Comparison of ENCODE assay signal across 11 mouse cellular contexts in the genomic region with DNA sequence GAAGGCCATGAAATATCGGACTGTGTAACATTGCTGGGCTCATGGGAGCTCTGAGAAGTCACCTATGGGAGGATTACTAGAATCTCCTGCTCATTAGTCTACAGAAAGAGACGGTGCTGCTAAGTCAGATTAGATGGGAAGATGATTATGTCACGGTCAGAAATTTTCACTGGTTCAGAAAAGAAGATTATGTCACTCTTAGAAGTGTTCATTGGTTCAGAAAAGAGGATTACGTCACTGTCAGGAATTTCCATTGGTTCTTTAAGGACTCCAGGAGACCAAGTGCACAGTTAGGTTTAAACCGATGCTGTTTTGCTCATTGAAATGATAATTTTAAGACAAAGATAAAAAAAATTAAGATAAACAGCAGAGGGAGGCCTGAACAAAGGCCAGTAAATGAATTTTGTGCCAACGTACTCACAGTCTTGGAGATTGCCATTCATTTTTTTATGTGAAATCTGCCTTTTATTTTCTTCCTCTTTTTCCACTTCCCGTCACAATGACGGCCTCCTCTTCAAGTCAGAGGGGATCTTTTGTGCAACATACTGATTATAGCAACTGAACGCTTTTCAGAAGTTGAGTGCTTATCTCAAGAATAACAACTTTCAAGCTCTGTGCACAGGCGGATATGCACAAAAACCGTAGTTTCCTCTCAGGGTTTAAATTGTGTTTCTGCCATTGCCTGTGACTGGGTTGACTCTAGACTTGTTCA.
DNase-seq lines count a peak whose midpoint lies in the region; ATAC-seq lines count a peak whose summit lies in the region.
"Had no signal": no experiment of that assay in that cellular context is flagged by ENCODE, and none has a peak within 500 bp of the region (broad histone marks: within the 10 kb centered on the region; RNA-seq: fewer than 3 reads in every experiment).

No protein-coding gene starts in this region.

- peak overlapping the region; percentile 7 for H3K4me2 ChIP-seq in heart, embryonic 12.5 days
- 0 out of 2 replicates have a peak overlapping the region, but pooled peaks have one; percentile 16 for H3K4me2 ChIP-seq in forebrain, embryonic 14.5 days (ENCODE audit: low read length)
- H3K4me2 ChIP-seq in midbrain, embryonic 12.5 days (replicated peaks), result peak overlapping the region; percentile 7; the same call in 1 of the 2 replicates
- H3K4me2 ChIP-seq: embryonic facial prominence, embryonic 12.5 days had no signal

- H3K4me3 ChIP-seq in heart, embryonic 12.5 days, result no peak overlapping the region
- no peak overlapping the region for H3K4me3 ChIP-seq in forebrain, embryonic 14.5 days (ENCODE audit: low read depth, low read length)
- H3K4me3 ChIP-seq in midbrain, embryonic 12.5 days, result no peak overlapping the region
- H3K4me3 ChIP-seq: embryonic facial prominence, embryonic 12.5 days; layer of hippocampus, adult 2 months had no signal

- no peaks in the 10 kb centered on the region for H3K27me3 ChIP-seq in heart, embryonic 12.5 days (replicated peaks)
- no peaks in the 10 kb centered on the region for H3K27me3 ChIP-seq in forebrain, embryonic 14.5 days (replicated peaks; ENCODE audit: control insufficient read depth, insufficient read depth, low read length)
- H3K27me3 ChIP-seq in midbrain, embryonic 12.5 days, result no peaks in the 10 kb centered on the region
- H3K27me3 ChIP-seq: embryonic facial prominence, embryonic 12.5 days had no signal

- H3K27ac ChIP-seq in heart, embryonic 12.5 days (ENCODE audit: poor library complexity, severe bottlenecking), result peak overlapping the region; percentile 80
- 0 out of 2 replicates have a peak overlapping the region, but pooled peaks have one; percentile 29 for H3K27ac ChIP-seq in forebrain, embryonic 14.5 days (ENCODE audit: low read depth, low read length)
- no peak overlapping the region; the same call in 1 of the 2 replicates for H3K27ac ChIP-seq in midbrain, embryonic 12.5 days (replicated peaks)
- H3K27ac ChIP-seq: embryonic facial prominence, embryonic 12.5 days; layer of hippocampus, adult 2 months had no signal

- no peak overlapping the region for H3K9ac ChIP-seq in heart, embryonic 12.5 days
- H3K9ac ChIP-seq in forebrain, embryonic 14.5 days (ENCODE audit: low read length), result no peak overlapping the region
- no peak overlapping the region for H3K9ac ChIP-seq in midbrain, embryonic 12.5 days (replicated peaks)
- H3K9ac ChIP-seq: embryonic facial prominence, embryonic 12.5 days had no signal

- DNase-seq in heart, postnatal 4 days, result no peak
- peak; percentile 63 for DNase-seq in CD4-positive, CD25-positive, alpha-beta regulatory T cell, adult 2 months (ENCODE audit: low read depth, low spot score)
- DNase-seq in forebrain, embryonic 14.5 days (ENCODE audit: low spot score), result peak; percentile 67
- DNase-seq in adrenal gland, postnatal 10 days, result no peak
- DNase-seq in layer of hippocampus, adult 9-11 months, result no peak
- no peak for DNase-seq in thymus, postnatal 36 days
- DNase-seq: adrenal gland, postnatal 25 days had no signal

- H3K9me3 ChIP-seq in heart, embryonic 12.5 days (replicated peaks), result no peaks in the 10 kb centered on the region
- H3K9me3 ChIP-seq in forebrain, embryonic 14.5 days (replicated peaks; ENCODE audit: control insufficient read depth, low read length), result no peaks in the 10 kb centered on the region
- H3K9me3 ChIP-seq in midbrain, embryonic 12.5 days, result no peaks in the 10 kb centered on the region
- H3K9me3 ChIP-seq: embryonic facial prominence, embryonic 12.5 days had no signal

- H3K4me1 ChIP-seq in heart, embryonic 12.5 days (replicated peaks), result peaks cover 42% of the 10 kb centered on the region
- H3K4me1 ChIP-seq in forebrain, embryonic 14.5 days (ENCODE audit: control insufficient read depth, insufficient read depth, low read length), result no peaks in the 10 kb centered on the region; the same call in 1 of the 2 replicates
- H3K4me1 ChIP-seq in midbrain, embryonic 12.5 days, result peaks cover 11% of the 10 kb centered on the region
- H3K4me1 ChIP-seq: embryonic facial prominence, embryonic 12.5 days had no signal

- peak; percentile 34; the same call in 1 of the 2 replicates for ATAC-seq in heart, embryonic 12.5 days (ENCODE audit: insufficient number of reproducible peaks, low FRiP score)
- ATAC-seq in forebrain, embryonic 14.5 days, result peak; percentile 77
- ATAC-seq in midbrain, embryonic 12.5 days (ENCODE audit: low FRiP score, low read depth), result peak; percentile 74

- no peaks in the 10 kb centered on the region for H3K36me3 ChIP-seq in heart, embryonic 12.5 days
- no peaks in the 10 kb centered on the region for H3K36me3 ChIP-seq in forebrain, embryonic 14.5 days (ENCODE audit: control insufficient read depth, insufficient read depth, low read length)
- H3K36me3 ChIP-seq in midbrain, embryonic 12.5 days, result no peaks in the 10 kb centered on the region
- H3K36me3 ChIP-seq: embryonic facial prominence, embryonic 12.5 days had no signal

- WGBS in heart, embryonic 12.5 days, result 43% methylated on average over 11 of the region's 11 CpGs
- 34% methylated on average over 11 of the region's 11 CpGs for WGBS in forebrain, embryonic 14.5 days
- WGBS in midbrain, embryonic 12.5 days, result 36% methylated on average over 11 of the region's 11 CpGs

Comparison
In these comparisons a context has a peak if more than half of its experiments do, and no peak if none do; other contexts are left out.
1. DNase-seq: peak in CD4-positive, CD25-positive, alpha-beta regulatory T cell, adult 2 months (single experiment) and forebrain, embryonic 14.5 days (single experiment); none in heart, postnatal 4 days (single experiment), adrenal gland, postnatal 10 days (single experiment), layer of hippocampus, adult 9-11 months (single experiment) and thymus, postnatal 36 days (0 of 2).
2. Peak in every context shown above with its lines, with median percentiles within 50 percentile points of each other: ATAC-seq and H3K4me2 ChIP-seq.